Mouse (Mus musculus) brain, embryonic 14.5 days (tissue): ENCODE measurements around the gene Ppp1cc. TPM values are rescaled to one million over a fixed set of nuclear protein-coding genes. Genes with fewer than 3 reads are reported as not detected.
A peak's percentile ranks its signal among the peaks of the same experiment; 100 is the strongest.
"Not testable (repeated sequence)": the region's sequence is repeated elsewhere in the genome, so short reads cannot be mapped to it uniquely, and the experiment has no call there.

Experiments
- DNase-seq: peaks from one replicate; pipeline ENCODE4 v3.0.0-alpha.2; 2011; ENCODE audit warnings: low read depth
- CTCF ChIP-seq: fragments of 200-500 bp; IDR thresholded peaks from 2 replicates; pipeline ENCODE4 v1.5.1; 2012; ENCODE audit warnings: inconsistent platforms, mild to moderate bottlenecking, moderate library complexity, borderline replicate concordance; ENCODE audit not compliant: insufficient read depth, insufficient read length; ENCODE audit errors: extremely low read depth
- POLR2A ChIP-seq: fragments of 200-500 bp; IDR thresholded peaks from 2 replicates; pipeline ENCODE4 v1.6.1; 2012; ENCODE audit warnings: mild to moderate bottlenecking, inconsistent platforms, borderline replicate concordance; ENCODE audit not compliant: poor library complexity, insufficient read depth, insufficient read length, severe bottlenecking; ENCODE audit errors: extremely low read depth
- polyA plus RNA-seq: library from polyadenylated mRNA; depleted of rRNA; stranded (reverse); fragments of >200 nt; gene quantifications from 2 replicates; pipeline ENCODE4 v1.2.3, GENCODE M21; 2012; rRNA removed

Ppp1cc gene
- polyA plus RNA-seq, 1 experiment, result 270 TPM

DNA sequence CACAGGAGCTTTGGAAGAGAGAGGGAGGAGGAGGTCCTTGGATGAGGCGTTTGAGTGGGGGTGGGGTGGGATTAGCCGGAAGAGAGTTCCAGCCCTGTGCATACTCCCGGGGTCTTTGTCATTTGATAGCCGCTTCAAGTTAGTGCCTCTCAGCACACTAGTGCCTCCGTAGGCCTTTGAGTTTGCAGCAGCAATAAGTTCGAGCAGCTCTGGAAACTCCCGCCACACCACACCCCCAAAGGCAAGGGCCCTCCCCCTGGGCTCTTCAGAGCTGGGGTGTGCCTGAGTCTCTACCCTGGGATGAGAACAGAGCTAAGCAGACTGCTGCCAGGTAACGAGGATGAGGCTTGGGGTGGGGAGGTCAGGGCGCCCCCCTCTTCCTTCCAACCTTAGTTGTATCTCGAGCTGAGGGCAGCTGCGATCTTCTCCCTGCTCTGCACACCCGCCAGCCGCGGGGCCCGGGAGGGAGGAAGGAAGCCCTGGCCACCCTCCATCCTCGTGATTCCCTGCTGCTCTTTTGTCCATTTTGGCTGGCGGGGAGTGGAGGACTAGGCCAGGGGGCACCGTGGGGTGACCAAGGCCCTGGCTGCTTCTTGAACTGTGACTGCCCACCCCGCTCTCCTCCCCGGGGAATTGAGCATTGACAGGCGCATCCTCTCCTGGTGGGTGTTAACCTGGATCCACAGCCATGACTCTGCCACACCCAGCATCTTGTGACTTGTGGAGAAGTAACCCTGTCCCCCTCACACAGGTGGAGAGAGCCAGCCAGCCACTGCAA, 51.7 kb downstream of the Ppp1cc start:
- peak; percentile 79 for DNase-seq

DNA sequence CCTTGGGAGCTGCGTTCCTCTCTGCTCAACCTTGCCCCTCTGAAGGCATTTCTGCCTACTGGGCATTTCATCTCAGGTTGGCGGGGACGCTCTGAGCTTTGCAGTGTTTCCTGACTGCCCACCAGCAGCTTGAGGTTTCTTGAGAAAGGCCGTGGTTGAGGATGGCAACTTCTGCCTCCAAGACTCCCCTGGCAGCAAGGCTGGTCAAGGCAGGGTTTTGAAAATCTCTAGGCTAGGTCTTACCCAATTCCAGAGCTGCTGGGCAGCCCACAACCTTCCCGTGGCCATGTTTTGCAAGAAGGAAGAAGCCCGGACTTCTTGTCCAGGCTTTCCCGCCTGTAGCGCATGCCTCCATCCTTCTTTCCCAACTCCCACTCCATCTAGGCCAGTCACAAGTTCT, 52.8 kb downstream of the Ppp1cc start:
- no peak for DNase-seq
- no peak for TF ChIP-seq POLR2A
- TF ChIP-seq CTCF, result no peak

More for the DNA sequence above, 51.7 kb downstream of the Ppp1cc start:
- no peak for TF ChIP-seq POLR2A
- TF ChIP-seq CTCF, result no peak

DNA sequence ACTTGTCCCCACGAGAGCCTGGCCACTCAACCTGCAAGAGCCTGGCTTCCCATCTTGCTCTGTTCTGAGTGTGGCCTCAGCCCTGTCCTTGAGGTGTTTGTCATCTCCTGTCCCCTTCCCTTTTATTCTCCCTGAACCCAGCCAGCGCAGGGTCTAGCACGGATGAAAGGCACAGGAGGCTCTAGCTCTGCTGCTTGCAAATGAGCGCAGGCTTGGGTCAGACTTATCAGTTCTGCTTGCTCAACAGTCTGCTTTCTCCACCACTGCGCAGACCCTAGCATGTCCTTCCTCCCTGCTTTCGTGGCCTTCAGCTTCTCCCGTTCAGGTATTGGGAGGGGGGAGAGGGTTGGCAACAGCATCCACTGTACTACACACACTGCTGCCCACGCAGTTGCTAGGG, 54.0 kb downstream of the Ppp1cc start:
- DNase-seq, result no peak
- TF ChIP-seq POLR2A (no peak), CTCF (no peak)

DNA sequence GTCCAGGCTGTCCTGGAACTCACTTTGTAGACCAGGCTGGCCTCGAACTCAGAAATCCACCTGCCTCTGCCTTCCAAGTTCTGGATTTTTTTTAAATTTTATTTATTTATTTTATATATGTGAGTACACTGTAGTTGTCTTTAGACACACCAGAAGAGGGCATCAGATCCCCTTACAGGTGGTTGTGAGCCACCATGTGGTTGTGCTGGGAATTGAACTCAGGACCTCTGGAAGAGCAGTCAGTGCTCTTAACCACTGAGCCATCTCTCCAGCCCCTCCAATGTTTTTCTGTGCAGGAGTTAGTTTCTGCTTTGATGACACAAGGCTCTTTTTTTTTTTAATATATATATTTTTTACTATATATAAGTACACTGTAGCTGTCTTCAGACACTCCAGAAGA, 54.7 kb downstream of the Ppp1cc start:
- not testable (repeated sequence) for DNase-seq

DNA sequence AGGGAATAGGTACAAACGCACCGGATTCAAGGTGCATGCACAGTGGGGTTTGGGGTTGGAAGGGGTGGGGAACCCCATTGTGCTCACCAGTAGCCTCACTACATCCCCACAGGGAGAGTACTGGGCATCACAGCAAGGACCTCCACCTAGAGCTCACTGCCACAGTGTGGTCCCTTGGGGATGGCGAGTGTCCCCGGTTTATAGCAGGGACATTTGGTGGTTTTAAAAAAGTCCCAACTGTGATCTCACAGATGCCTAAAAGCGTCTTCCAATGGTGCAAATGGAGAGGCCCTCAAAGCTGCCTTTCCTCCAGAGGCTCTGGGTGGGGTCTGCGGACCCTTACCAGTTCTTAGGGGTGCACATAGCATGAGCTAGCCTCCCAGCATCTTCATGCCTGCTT, 55.8 kb downstream of the Ppp1cc start:
- TF ChIP-seq POLR2A, result no peak
- TF ChIP-seq CTCF, result no peak
- DNase-seq, result no peak

DNA sequence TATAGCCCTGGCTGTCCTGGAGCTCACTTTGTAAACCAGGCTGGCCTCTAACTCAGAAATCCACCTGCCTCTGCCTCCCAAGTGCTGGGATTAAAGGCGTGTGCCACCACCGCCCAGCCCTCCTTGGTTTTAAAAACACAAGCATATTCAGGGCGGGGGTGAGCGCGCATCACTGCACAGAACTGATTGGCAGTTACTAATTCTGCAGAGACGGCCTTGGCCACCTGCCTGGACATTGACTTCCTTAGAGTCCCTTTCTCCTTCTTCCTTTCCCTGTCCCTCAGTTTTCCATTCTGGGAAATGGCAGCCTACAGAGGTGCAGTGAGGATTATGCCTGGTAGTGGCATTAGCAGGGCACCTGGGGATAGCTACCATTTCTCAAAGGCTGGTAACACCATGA, 59.6 kb downstream of the Ppp1cc start:
- TF ChIP-seq CTCF (no peak), POLR2A (no peak)
- no peak for DNase-seq

DNA sequence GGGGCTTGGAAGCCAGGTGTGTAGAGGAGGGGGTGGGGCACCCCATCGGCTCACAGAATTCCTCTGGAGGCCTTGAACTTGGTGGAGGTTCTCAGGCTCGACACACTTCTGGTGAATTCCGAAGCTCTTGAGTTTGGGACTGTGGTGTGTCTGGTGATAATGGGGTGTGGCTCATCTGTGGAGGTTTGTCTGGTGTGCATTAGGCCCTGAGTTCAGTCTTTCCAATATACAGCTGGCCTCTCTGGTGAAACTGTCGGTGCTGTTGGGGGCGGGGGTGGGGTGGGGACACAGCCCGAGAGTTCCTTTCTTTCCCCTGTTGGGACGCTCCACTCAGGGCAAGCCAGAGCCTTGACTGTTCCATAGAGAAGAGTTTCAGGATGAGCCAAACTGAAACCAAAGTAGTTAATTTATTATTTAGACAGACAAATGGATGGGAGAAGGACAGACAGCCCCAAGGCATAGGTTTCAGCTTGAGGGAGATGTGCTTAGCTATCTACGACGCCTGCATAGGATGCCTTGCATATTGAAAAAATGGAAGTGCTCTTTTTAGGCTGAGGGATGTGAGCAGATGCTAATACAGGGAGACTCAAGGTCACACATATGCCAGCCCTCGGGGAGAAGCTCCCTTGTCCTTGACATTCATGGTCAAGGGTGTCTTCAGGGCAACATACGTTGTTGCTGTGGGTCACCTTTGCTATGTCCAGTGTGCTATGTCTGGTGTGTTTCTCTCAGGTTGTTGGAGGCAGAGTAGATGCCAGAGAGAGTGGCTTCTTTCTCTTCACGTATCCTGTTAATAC, 60.2 kb downstream of the Ppp1cc start:
- TF ChIP-seq CTCF (no peak), POLR2A (no peak)
- DNase-seq, result no peak

DNA sequence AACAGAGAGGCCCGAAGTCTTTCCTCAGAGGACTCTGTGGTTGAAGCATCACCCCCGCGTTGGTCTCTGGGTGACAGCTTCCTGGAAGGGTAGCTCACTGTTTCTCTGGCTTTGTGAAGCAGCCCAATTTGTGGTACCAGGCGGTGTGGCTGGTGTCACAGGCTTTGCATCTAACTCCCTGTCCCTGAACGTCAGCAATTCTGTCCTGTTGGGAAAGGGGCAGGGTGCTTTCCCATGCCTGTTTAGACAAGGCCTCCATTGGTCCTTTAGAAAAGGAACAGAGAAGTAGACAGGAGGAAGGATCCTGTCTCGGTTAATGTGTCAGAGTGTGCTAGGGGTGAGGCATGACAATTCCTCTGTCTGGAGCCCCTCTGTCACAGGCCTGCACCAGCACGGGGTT, 60.9 kb downstream of the Ppp1cc start:
- no peak for TF ChIP-seq CTCF
- TF ChIP-seq POLR2A, result no peak
- no peak for DNase-seq

DNA sequence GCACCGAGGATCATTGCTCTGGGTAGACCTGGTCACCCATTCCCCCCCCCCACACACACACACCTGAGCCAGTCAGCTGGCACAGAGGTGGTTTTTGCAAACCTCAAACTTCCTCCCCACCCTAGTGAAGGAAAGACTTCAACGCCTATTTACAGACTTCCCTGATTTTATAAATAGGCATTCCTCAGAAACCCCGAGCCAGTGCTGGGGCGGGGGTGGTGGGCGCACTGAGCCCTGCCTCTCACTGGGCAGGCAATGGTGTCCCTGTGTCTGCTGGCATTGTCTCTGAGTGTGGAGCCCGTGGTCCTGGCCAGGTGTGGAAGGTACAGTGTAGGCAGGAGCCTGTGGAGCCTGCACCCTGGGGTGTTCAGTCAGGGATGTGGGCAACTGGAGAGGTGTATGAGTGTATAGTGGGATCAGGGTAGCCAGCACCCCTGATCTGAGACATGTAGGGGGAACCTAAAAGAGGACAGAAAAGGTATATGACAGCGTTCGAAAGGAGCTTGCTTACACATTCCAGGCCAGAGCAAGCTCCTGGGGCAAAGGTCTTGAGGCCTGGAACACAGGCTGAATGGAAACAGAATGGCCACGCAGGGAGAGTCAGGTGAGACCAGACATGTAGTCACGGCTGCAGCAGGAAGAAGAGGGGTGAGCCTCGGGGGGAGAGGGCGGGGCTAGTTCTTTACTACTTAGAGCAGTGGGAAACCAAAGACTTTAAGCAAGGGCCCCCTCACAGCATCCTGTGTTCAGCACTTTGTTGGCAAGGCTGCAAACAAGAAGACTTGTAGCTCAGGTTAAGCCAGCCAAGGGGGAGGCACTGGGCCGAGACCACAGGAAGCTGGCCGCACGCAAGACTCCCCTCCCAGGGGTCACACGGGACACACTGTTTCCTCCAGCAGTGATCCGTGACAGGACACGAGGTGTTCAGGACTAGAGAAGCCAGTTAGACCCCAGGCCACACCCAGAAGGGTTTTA, 61.9 kb downstream of the Ppp1cc start:
- DNase-seq, result no peak
- TF ChIP-seq POLR2A (no peak), CTCF (no peak)

DNA sequence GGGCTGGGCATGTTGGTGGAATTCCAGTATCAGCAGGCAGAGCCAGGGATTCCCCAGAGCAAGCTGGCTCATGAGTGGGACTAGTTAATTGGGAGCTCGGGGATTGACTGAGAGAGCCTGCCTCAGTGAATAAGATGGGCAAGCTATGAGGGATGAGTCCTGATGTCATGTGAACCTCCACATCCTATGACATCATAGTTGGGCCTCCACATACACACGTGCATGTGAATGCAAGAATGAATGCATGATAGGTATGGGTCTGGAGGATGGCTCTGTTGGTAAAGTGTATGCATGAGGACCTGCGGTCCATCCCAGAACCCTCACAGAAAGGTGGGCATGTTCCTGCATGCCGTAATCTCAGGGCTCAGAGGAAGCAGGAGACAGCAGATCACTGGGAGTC, 63.0 kb downstream of the Ppp1cc start:
- TF ChIP-seq CTCF, result no peak
- no peak for TF ChIP-seq POLR2A
- no peak for DNase-seq

DNA sequence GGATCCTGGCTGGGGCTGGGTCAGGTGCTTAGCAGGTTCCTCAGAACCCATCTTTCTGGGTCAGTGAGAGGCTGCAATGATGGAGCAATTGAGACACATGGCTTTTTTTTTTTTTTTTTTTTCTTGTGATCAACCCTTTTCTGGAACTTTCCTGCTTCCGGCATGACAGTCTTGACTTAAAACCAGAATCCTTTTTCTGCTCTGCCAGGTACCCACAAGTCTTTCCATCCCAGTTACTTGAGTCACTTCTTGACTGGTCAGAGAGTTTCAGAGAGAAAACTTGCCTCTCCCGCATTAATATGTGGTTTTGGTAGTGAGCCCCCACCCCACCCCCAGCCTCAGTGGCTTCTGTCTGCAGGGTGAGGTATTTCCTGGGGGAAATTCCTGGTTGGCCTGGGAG, 66.2 kb downstream of the Ppp1cc start:
- DNase-seq, result no peak
- no peak for TF ChIP-seq CTCF
- no peak for TF ChIP-seq POLR2A

Other genes starting within 250 kb of the Ppp1cc start
- 50.2 and 52.6 TPM in 2 replicates for gene Cux2, start 108.2 kb upstream of the Ppp1cc start, polyA plus RNA-seq
- 0.26 and 0.32 TPM in 2 replicates for gene Myl2, start 57.3 kb upstream of the Ppp1cc start, polyA plus RNA-seq
- 0.07 and 0.24 TPM in 2 replicates for gene Ccdc63, start 17.5 kb upstream of the Ppp1cc start, polyA plus RNA-seq
- 2.3 and 2.4 TPM in 2 replicates for gene Hvcn1, start 48.5 kb downstream of the Ppp1cc start, polyA plus RNA-seq
- gene Tctn1, start 106.2 kb downstream of the Ppp1cc start, polyA plus RNA-seq, result 40.2 and 42.3 TPM in 2 replicates
- 11.8 and 13.4 TPM in 2 replicates for gene Pptc7, start 126.1 kb downstream of the Ppp1cc start, polyA plus RNA-seq
- gene Rad9b, start 196.0 kb downstream of the Ppp1cc start, polyA plus RNA-seq, result 21.8 and 24.6 TPM in 2 replicates
- gene Vps29, start 196.1 kb downstream of the Ppp1cc start, polyA plus RNA-seq, result 135 and 150 TPM in 2 replicates
- 40.1 and 64.1 TPM in 2 replicates for gene Gpn3, start 213.6 kb downstream of the Ppp1cc start, polyA plus RNA-seq
- gene Fam216a, start 214.1 kb downstream of the Ppp1cc start, polyA plus RNA-seq, result 127 and 158 TPM in 2 replicates
- 265 and 282 TPM in 2 replicates for gene Arpc3, start 233.6 kb downstream of the Ppp1cc start, polyA plus RNA-seq